Mouse (Mus musculus) cortical plate, adult 2 months (tissue): Measurements from ENCODE around the gene Gtf3c1. TPM values are rescaled to one million over a fixed set of nuclear protein-coding genes. Genes with fewer than 3 reads are reported as not detected.

Experiments used
- H3K27ac ChIP-seq: fragments of 200-500 bp; 2 replicates; pipeline ENCODE4 v1.5.1; 2012; ENCODE audit warnings: low read length, control low read depth, inconsistent platforms; ENCODE audit not compliant: insufficient read depth
- H3K4me1 ChIP-seq: fragments of 200-500 bp; 2 replicates; pipeline ENCODE4 v1.6.1; 2011; ENCODE audit warnings: low read length; ENCODE audit not compliant: control insufficient read depth, insufficient read depth
- H3K4me3 ChIP-seq: fragments of 200-500 bp; 2 replicates; pipeline ENCODE4 v1.5.1; 2011; ENCODE audit warnings: mild to moderate bottlenecking, low read length, control low read depth; ENCODE audit not compliant: insufficient read depth
- CTCF ChIP-seq: fragments of 200-500 bp; IDR thresholded peaks from 2 replicates; pipeline ENCODE4 v1.5.1; 2011; ENCODE audit warnings: mild to moderate bottlenecking, control low read depth, low read length; ENCODE audit not compliant: insufficient read depth; ENCODE audit errors: extremely low read depth
- POLR2A ChIP-seq: fragments of 200-500 bp; IDR thresholded peaks from 2 replicates; pipeline ENCODE4 v1.6.1; 2011; ENCODE audit warnings: mild to moderate bottlenecking, low read length, control low read depth; ENCODE audit not compliant: insufficient read depth; ENCODE audit errors: extremely low read depth
- polyA plus RNA-seq: library from polyadenylated mRNA; depleted of rRNA; stranded (reverse); fragments of >200 nt; gene quantifications from 2 replicates; pipeline ENCODE4 v1.2.3, GENCODE M21; 2012

Gtf3c1 gene
- polyA plus RNA-seq, 1 experiment: 54.2 TPM

- H3K27ac ChIP-seq: no peak overlapping the region
Observed at GRCm38 (mm10) chr7:125708100-125708499, 520 bp upstream of the Gtf3c1 start.

GRCm38 (mm10) chr7:125707186-125707585, 394 bp downstream of the Gtf3c1 start:
- TF ChIP-seq CTCF (no peak), POLR2A (no peak)
- Histone ChIP-seq H3K4me1 (peaks cover 9% of the 10 kb centered on the region), H3K27ac (peak overlapping the region; percentile 22; the same call in 1 of the 2 replicates), H3K4me3 (peak overlapping the region; percentile 86)

More at GRCm38 (mm10) chr7:125708100-125708499, 520 bp upstream of the Gtf3c1 start:
- Histone ChIP-seq H3K4me3 (peak overlapping the region; percentile 86), H3K4me1 (peaks cover 9% of the 10 kb centered on the region)
- TF ChIP-seq POLR2A: no peak
- TF ChIP-seq CTCF: no peak

DNA sequence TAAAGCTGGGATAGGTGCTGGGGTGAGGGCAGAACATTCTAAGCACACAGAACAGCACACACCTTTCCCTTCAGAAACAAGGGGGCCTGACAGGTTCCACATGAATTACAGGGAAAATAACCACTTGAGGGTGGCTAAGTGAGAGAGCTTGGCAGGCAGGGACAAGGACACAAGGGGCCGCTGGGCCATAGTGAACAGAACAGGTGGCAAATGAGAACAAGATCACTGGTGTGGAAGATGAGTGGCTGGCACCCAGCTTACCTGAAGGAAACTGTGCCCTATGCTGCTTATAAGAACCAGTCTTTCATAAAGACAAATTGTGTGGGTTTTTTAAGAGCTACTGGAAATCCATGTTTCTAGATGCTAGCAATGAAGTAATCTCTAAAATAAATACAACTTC, 4.8 kb downstream of the Gtf3c1 start:
- no peak for TF ChIP-seq CTCF
- TF ChIP-seq POLR2A: no peak
- Histone ChIP-seq H3K4me1 (peaks cover 7% of the 10 kb centered on the region), H3K4me3 (no peak overlapping the region), H3K27ac (no peak overlapping the region)

GRCm38 (mm10) chr7:125694056-125694455, 13.5 kb downstream of the Gtf3c1 start:
- Histone ChIP-seq H3K4me1 (peaks cover 9% of the 10 kb centered on the region), H3K27ac (0 out of 2 replicates have a peak overlapping the region, but pooled peaks have one; percentile 38), H3K4me3 (no peak overlapping the region)
- TF ChIP-seq POLR2A (no peak), CTCF (no peak)

GRCm38 (mm10) chr7:125690516-125690915, 17.1 kb downstream of the Gtf3c1 start:
- Histone ChIP-seq H3K4me3 (no peak overlapping the region), H3K27ac (no peak overlapping the region), H3K4me1 (peaks cover 10% of the 10 kb centered on the region)
- TF ChIP-seq CTCF (no peak), POLR2A (no peak)

- 0 out of 2 replicates have a peak, but pooled peaks have one; percentile 13 for TF ChIP-seq POLR2A
- TF ChIP-seq CTCF: no peak
Observed at GRCm38 (mm10) chr7:125679936-125680335, 27.6 kb downstream of the Gtf3c1 start.

DNA sequence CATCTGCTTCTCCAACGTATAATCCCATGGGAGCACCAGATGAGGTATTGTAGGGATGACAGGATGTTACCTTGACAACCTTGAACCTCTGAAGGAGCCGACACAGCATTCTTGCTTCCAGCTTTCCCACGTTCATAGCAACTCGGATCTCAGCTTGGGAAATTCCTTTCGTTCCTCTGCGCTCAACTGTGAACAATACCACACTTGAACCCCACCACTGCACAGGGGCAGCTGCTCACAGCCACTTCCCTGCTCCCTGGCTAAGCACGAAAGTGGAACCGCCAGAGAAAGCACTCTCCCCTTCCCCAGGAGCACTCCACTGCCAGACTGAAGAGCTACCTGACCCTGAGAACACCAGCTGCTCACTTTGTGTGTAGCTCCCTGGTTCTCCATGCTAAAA, 28.8 kb downstream of the Gtf3c1 start:
- Histone ChIP-seq H3K4me1 (no peaks in the 10 kb centered on the region), H3K27ac (no peak overlapping the region), H3K4me3 (no peak overlapping the region)
- TF ChIP-seq POLR2A (no peak), CTCF (no peak)

More at GRCm38 (mm10) chr7:125679936-125680335, 27.6 kb downstream of the Gtf3c1 start:
- no peak overlapping the region for H3K4me3 ChIP-seq
- H3K27ac ChIP-seq: no peak overlapping the region
- H3K4me1 ChIP-seq: no peaks in the 10 kb centered on the region

DNA sequence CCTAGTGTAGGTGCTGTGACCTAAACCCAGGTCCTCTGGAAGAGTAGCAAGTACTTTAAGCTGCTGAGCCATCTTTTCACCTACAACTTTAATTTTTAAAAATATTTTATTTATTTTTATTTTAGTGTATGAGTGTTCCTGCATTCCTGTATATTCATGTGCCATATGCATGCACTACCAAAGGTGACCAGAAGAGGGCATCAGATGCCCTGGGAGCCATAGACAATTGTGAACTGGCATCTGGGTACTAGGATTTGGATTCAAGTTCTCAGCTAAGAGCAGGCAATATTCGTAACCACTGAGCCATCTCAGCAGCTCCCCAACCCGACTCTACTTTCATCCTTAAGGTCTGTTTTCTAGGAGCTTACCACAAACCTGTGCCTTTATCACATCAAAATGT, 32.7 kb downstream of the Gtf3c1 start:
- no peak overlapping the region for H3K27ac ChIP-seq
- H3K4me3 ChIP-seq: no peak overlapping the region
- TF ChIP-seq CTCF: peak; percentile 64
- no peak for TF ChIP-seq POLR2A
- no peaks in the 10 kb centered on the region for H3K4me1 ChIP-seq

GRCm38 (mm10) chr7:125671396-125671795, 36.2 kb downstream of the Gtf3c1 start:
- Histone ChIP-seq H3K4me1 (no peaks in the 10 kb centered on the region), H3K27ac (no peak overlapping the region), H3K4me3 (no peak overlapping the region)
- no peak for TF ChIP-seq POLR2A
- no peak for TF ChIP-seq CTCF

- Histone ChIP-seq H3K27ac (no peak overlapping the region), H3K4me3 (no peak overlapping the region), H3K4me1 (no peaks in the 10 kb centered on the region)
- TF ChIP-seq POLR2A: no peak
- TF ChIP-seq CTCF: no peak
Observed at GRCm38 (mm10) chr7:125670865-125671264, 36.7 kb downstream of the Gtf3c1 start.

DNA sequence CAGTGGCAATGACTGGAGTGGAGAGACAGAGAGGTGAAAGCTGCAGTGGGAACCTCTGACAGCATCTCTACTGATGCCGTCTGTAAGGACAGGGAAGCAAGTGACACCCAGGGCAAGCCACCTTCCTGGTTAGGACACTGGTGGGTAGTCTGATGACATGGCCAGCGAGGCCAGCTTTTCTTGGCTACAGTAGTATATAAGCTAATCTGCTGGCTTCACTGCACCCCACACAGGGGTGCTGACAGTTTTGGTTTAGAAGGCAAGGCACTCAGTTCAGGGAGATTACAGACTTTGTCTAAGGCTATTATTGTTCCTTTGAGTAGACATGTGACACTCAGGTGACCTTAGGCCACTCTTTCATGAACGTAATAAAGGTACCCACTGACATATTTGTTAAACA, 43.9 kb downstream of the Gtf3c1 start:
- Histone ChIP-seq H3K4me1 (no peaks in the 10 kb centered on the region), H3K4me3 (no peak overlapping the region), H3K27ac (no peak overlapping the region)
- TF ChIP-seq POLR2A (no peak), CTCF (no peak)

DNA sequence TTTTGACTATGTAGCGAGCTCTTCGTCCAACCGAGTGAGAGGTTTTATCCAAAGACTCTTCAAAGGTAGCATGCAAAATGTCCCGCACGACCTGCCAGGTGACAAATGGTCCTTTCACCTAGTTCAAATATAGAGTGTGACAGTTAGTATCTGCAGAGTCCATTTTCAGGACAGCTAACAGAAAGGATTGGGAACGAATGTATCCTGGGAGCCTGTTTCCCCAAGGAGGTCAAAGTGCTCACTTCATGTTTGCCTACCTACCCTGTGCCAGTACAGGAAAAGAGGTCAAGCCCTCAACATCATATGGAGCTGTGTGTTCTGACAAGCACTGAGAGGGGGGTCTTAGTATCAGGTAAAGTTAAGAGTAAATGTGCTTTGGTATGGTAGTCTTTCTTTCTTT, 50.1 kb downstream of the Gtf3c1 start:
- Histone ChIP-seq H3K4me3 (no peak overlapping the region), H3K4me1 (no peaks in the 10 kb centered on the region), H3K27ac (no peak overlapping the region)
- no peak for TF ChIP-seq POLR2A
- TF ChIP-seq CTCF: no peak
